Comparison of ENCODE assay signal across 28 mouse cellular contexts in the genomic region with DNA sequence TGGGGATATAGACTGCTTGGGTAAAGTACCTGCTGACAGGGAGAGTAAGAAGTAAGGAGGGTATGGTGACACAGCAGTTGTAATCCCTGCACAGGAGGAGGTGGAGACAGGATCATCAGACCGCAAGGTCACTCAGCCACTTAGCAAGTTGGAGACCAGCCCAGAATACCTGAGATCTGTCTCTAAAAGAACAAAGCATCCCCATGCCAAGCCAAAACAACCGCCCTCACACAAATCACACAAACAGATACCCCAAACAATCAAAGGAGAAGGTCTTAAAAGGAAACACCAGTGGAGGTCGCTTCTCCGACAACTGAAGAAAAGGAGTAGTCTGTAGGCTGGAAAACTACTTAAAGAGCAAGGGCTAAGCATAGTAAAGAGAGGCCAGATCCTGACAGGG.
"Had no signal": no experiment of that assay in that cellular context is flagged by ENCODE, and none has a peak within 500 bp of the region (broad histone marks: within the 10 kb centered on the region; RNA-seq: fewer than 3 reads in every experiment).

No protein-coding gene starts in this region.

- DNase-seq: gastrocnemius, adult 2 months; gastrocnemius, postnatal 10 days; gastrocnemius, postnatal 25 days; heart, adult 2 months; heart, postnatal 10 days; heart, postnatal 4 days; kidney, adult 18-20 months; kidney, adult 8-10 months; kidney, postnatal 10 days; kidney, postnatal 25 days; kidney, postnatal 4 days; liver; liver, embryonic 13.5 days had no signal

- ATAC-seq: hindbrain, embryonic 16.5 days; inflammation-experienced regulatory T-cells, adult 6 months; intestine, embryonic 15.5 days; intestine, postnatal 0 days had no signal

- H3K27ac ChIP-seq: gastrocnemius, adult 2 months; heart, adult 2 months; heart, embryonic 10.5 days; heart, embryonic 15.5 days; hindbrain, embryonic 10.5 days; hindbrain, embryonic 12.5 days; hindbrain, embryonic 14.5 days; intestine, embryonic 15.5 days; layer of hippocampus, adult 2 months; left cerebral cortex, adult 2 months; limb, embryonic 10.5 days; limb, embryonic 12.5 days; liver, embryonic 13.5 days had no signal

- H3K36me3 ChIP-seq: heart, embryonic 10.5 days; heart, embryonic 12.5 days; heart, embryonic 15.5 days; hindbrain, embryonic 10.5 days; hindbrain, embryonic 12.5 days; intestine, embryonic 15.5 days; limb, embryonic 10.5 days; limb, embryonic 12.5 days; liver, embryonic 13.5 days had no signal

- H3K9me3 ChIP-seq: heart, embryonic 10.5 days; heart, embryonic 12.5 days; heart, embryonic 15.5 days; hindbrain, embryonic 10.5 days; hindbrain, embryonic 12.5 days; intestine, embryonic 15.5 days; limb, embryonic 10.5 days; limb, embryonic 12.5 days; liver, embryonic 13.5 days had no signal

- H3K4me1 ChIP-seq: heart, embryonic 15.5 days; hindbrain, embryonic 12.5 days; limb, embryonic 10.5 days; liver, embryonic 13.5 days had no signal

- H3K4me3 ChIP-seq: gastrocnemius, adult 2 months; heart, adult 2 months; heart, embryonic 10.5 days; heart, embryonic 12.5 days; heart, embryonic 15.5 days; hindbrain, embryonic 10.5 days; hindbrain, embryonic 12.5 days; intestine, embryonic 15.5 days; layer of hippocampus, adult 2 months; left cerebral cortex, adult 2 months; limb, embryonic 10.5 days; limb, embryonic 12.5 days; liver, embryonic 13.5 days had no signal

- H3K4me2 ChIP-seq: heart, embryonic 12.5 days; heart, embryonic 15.5 days; hindbrain, embryonic 12.5 days; hindbrain, embryonic 14.5 days; intestine, embryonic 15.5 days; limb, embryonic 12.5 days; liver, embryonic 11.5 days; liver, embryonic 13.5 days had no signal

- H3K27me3 ChIP-seq: hindbrain, embryonic 12.5 days; intestine, embryonic 15.5 days had no signal

- H3K9ac ChIP-seq: heart, embryonic 12.5 days; heart, embryonic 15.5 days; hindbrain, embryonic 12.5 days; hindbrain, embryonic 14.5 days; intestine, embryonic 15.5 days; limb, embryonic 12.5 days; liver, embryonic 13.5 days had no signal
